Mouse (Mus musculus) ES-E14 (cell line): ENCODE results near the gene Ect2l.

ENCODE experiments used
- CHD2 ChIP-seq: IDR thresholded peaks from 2 replicates; pipeline ENCODE4 v1.6.1; 2014; ENCODE audit warnings: mild to moderate bottlenecking, low read depth, low read length, inconsistent platforms
- HCFC1 ChIP-seq: IDR thresholded peaks from 2 replicates; pipeline ENCODE4 v1.6.1; 2012; ENCODE audit warnings: low read length, inconsistent platforms, borderline replicate concordance; ENCODE audit not compliant: insufficient read depth

GRCm38 (mm10) chr10:18234560-18235401, 24.1 kb upstream of the Ect2l start, which contains the start of gene Ccdc28a:
- TF ChIP-seq CHD2 (no peak), HCFC1 (peak; percentile 78; the same call in 1 of the 2 replicates)
